Comparison of ENCODE assay signal across 12 mouse cellular contexts in the genomic region with DNA sequence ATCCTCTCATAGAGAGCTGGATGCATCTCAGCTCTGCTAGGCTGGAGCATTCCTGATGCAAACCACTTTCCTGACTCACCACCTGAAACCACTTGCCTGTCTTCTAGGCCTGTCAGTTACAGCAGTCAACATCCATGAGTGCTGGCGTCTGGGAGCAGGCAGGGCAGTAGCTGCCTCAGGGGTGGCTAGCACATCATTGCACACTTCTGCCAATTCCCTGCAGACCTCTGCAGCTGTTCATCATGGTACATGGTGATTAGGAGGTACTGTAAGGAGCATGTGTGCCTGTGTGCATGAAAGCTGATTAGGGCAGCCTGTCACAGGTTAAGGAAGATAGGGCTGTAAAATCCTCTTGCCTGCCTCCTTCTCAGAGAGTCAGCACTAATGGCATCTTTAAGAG.
A peak's percentile ranks its signal among the peaks of the same experiment; 100 is the strongest.
DNase-seq lines count a peak whose midpoint lies in the region; ATAC-seq and TF ChIP-seq lines count a peak whose summit lies in the region.
"Had no signal": no experiment of that assay in that cellular context is flagged by ENCODE, and none has a peak within 500 bp of the region (broad histone marks: within the 10 kb centered on the region; RNA-seq: fewer than 3 reads in every experiment).

No protein-coding gene starts in this region.

- no peak overlapping the region for H3K9ac ChIP-seq in kidney, embryonic 15.5 days
- H3K9ac ChIP-seq in forebrain, postnatal 0 days: no peak overlapping the region
- no peak overlapping the region for H3K9ac ChIP-seq in liver, postnatal 0 days (replicated peaks)
- H3K9ac ChIP-seq in neural tube, embryonic 15.5 days (replicated peaks): no peak overlapping the region; the same call in 1 of the 2 replicates

- 0 out of 2 replicates have a peak, but pooled peaks have one; percentile 25 for ATAC-seq in kidney, embryonic 15.5 days (replicated peaks; ENCODE audit: low FRiP score)
- peak; percentile 77 for ATAC-seq in forebrain, postnatal 0 days
- ATAC-seq in liver, postnatal 0 days: peak; percentile 97
- peak; percentile 51; the same call in 1 of the 2 replicates for ATAC-seq in neural tube, embryonic 15.5 days (ENCODE audit: low FRiP score)
- ATAC-seq in monocyte, adult 5-6 weeks (replicated peaks; ENCODE audit: insufficient number of reproducible peaks, low FRiP score, low TSS enrichment, poor library complexity, severe bottlenecking): no peak

- no peaks in the 10 kb centered on the region for H3K9me3 ChIP-seq in kidney, embryonic 15.5 days (replicated peaks)
- no peaks in the 10 kb centered on the region for H3K9me3 ChIP-seq in forebrain, postnatal 0 days (ENCODE audit: low read length)
- H3K9me3 ChIP-seq in liver, postnatal 0 days (ENCODE audit: low read length): no peaks in the 10 kb centered on the region
- H3K9me3 ChIP-seq in neural tube, embryonic 15.5 days (replicated peaks): no peaks in the 10 kb centered on the region

- peak; percentile 93 for TF ChIP-seq EP300 in liver, postnatal 0 days (IDR thresholded peaks at IDR 0.05; ENCODE audit: low read depth)

- H3K36me3 ChIP-seq in kidney, embryonic 15.5 days: peaks cover 18% of the 10 kb centered on the region
- H3K36me3 ChIP-seq in forebrain, postnatal 0 days (ENCODE audit: insufficient read depth): no peaks in the 10 kb centered on the region
- peaks cover 20% of the 10 kb centered on the region for H3K36me3 ChIP-seq in liver, postnatal 0 days (replicated peaks; ENCODE audit: insufficient read depth, low read length)
- no peaks in the 10 kb centered on the region for H3K36me3 ChIP-seq in neural tube, embryonic 15.5 days

- no peak for DNase-seq in kidney, adult 8-10 months
- DNase-seq in forebrain, postnatal 0 days: no peak
- DNase-seq in liver, postnatal 0 days: peak; percentile 24
- no peak for DNase-seq in kidney, adult 9 months
- DNase-seq in left cerebral cortex, adult 8-10 months (ENCODE audit: low spot score in 2 of 2): no peak
- DNase-seq: cerebellum, adult 8-10 months; lung, postnatal 4 days; right cerebral cortex, postnatal 25 days; thymus, postnatal 25 days had no signal

- H3K4me3 ChIP-seq in kidney, embryonic 15.5 days (replicated peaks): no peak overlapping the region
- no peak overlapping the region for H3K4me3 ChIP-seq in forebrain, postnatal 0 days (ENCODE audit: low read depth, low read length)
- H3K4me3 ChIP-seq in liver, postnatal 0 days (ENCODE audit: low read depth, low read length): no peak overlapping the region
- no peak overlapping the region for H3K4me3 ChIP-seq in neural tube, embryonic 15.5 days (replicated peaks)

- no peaks in the 10 kb centered on the region for H3K27me3 ChIP-seq in kidney, embryonic 15.5 days
- no peaks in the 10 kb centered on the region for H3K27me3 ChIP-seq in forebrain, postnatal 0 days (ENCODE audit: insufficient read depth, low read length)
- H3K27me3 ChIP-seq in liver, postnatal 0 days (ENCODE audit: insufficient read depth, low read length): no peaks in the 10 kb centered on the region
- H3K27me3 ChIP-seq in neural tube, embryonic 15.5 days (replicated peaks): no peaks in the 10 kb centered on the region

- TF ChIP-seq CTCF in forebrain, postnatal 0 days (IDR thresholded peaks at IDR 0.05; ENCODE audit: low read depth): no peak
- no peak for TF ChIP-seq CTCF in liver, postnatal 0 days (IDR thresholded peaks at IDR 0.05; ENCODE audit: low read depth)

- H3K4me2 ChIP-seq in kidney, embryonic 15.5 days: no peak overlapping the region
- no peak overlapping the region for H3K4me2 ChIP-seq in forebrain, postnatal 0 days (ENCODE audit: low read depth)
- H3K4me2 ChIP-seq in liver, postnatal 0 days (ENCODE audit: low read depth, low read length): no peak overlapping the region
- H3K4me2 ChIP-seq in neural tube, embryonic 15.5 days: no peak overlapping the region

- no peak overlapping the region for H3K27ac ChIP-seq in kidney, embryonic 15.5 days
- H3K27ac ChIP-seq in forebrain, postnatal 0 days (ENCODE audit: low read depth, low read length): no peak overlapping the region
- no peak overlapping the region for H3K27ac ChIP-seq in liver, postnatal 0 days (ENCODE audit: low read depth)
- H3K27ac ChIP-seq in neural tube, embryonic 15.5 days (replicated peaks): no peak overlapping the region; the same call in 1 of the 2 replicates

- 0 out of 2 replicates have a peak, but pooled peaks cover 7% of the 10 kb centered on the region for H3K4me1 ChIP-seq in kidney, embryonic 15.5 days
- H3K4me1 ChIP-seq in forebrain, postnatal 0 days (ENCODE audit: insufficient read depth): no peaks in the 10 kb centered on the region
- H3K4me1 ChIP-seq in liver, postnatal 0 days (ENCODE audit: insufficient read depth): 0 out of 2 replicates have a peak, but pooled peaks cover 2% of the 10 kb centered on the region
- H3K4me1 ChIP-seq in neural tube, embryonic 15.5 days: peaks cover 23% of the 10 kb centered on the region

- 79% methylated on average over 1 of the region's 1 CpGs for WGBS in kidney, embryonic 15.5 days
- 17% methylated on average over 1 of the region's 1 CpGs for WGBS in forebrain, postnatal 0 days
- 59% methylated on average over 1 of the region's 1 CpGs for WGBS in liver, postnatal 0 days (ENCODE audit: insufficient replicate concordance)
- 24% methylated on average over 1 of the region's 1 CpGs for WGBS in neural tube, embryonic 15.5 days
